Mouse (Mus musculus): Measurements from ENCODE around the gene Uhrf1bp1.

GRCm38 (mm10) chr17:27914742-27915141 is 58.5 kb downstream of the Uhrf1bp1 start:
- no peak for TF ChIP-seq CTCF (IDR thresholded peaks at IDR 0.05; ENCODE audit: low read depth, low read length)
- TF ChIP-seq POLR2A (IDR thresholded peaks at IDR 0.05; ENCODE audit: extremely low read depth, insufficient read depth, low read length) = no peak

All from liver, adult 2 months (tissue).